Mouse (Mus musculus): ENCODE results near the gene Zfr. TPM values are rescaled to one million over a fixed set of nuclear protein-coding genes. Genes with fewer than 3 reads are reported as not detected.
"Not testable (repeated sequence)": the region's sequence is repeated elsewhere in the genome, so short reads cannot be mapped to it uniquely, and the experiment has no call there.

Zfr gene
- polyA plus RNA-seq, 1 experiment from 2014 or later = 126 TPM

- WGBS = 69% methylated on average over 6 of the region's 6 CpGs
- no peaks in the 10 kb centered on the region for H3K27me3 ChIP-seq (ENCODE audit: low read depth, poor library complexity, severe bottlenecking)
- no peak overlapping the region for H3K4me3 ChIP-seq
- no peak overlapping the region for H3K27ac ChIP-seq
- H3K9me3 ChIP-seq (replicated peaks) = no peaks in the 10 kb centered on the region
- peaks cover 16% of the 10 kb centered on the region for H3K4me1 ChIP-seq
- no peak for DNase-seq (ENCODE audit: low spot score)
- H3K36me3 ChIP-seq = no peaks in the 10 kb centered on the region
Measured at GRCm38 (mm10) chr15:12114546-12114945, 3.1 kb upstream of the Zfr start.

- WGBS = 19% methylated on average over 6 of the region's 6 CpGs
- Histone ChIP-seq H3K27ac (no peak overlapping the region), H3K27me3 (ENCODE audit: low read depth, poor library complexity, severe bottlenecking) (no peaks in the 10 kb centered on the region), H3K4me1 (peaks cover 19% of the 10 kb centered on the region), H3K9me3 (replicated peaks) (no peaks in the 10 kb centered on the region), H3K4me3 (no peak overlapping the region), H3K36me3 (0 out of 2 replicates have a peak, but pooled peaks cover 1% of the 10 kb centered on the region)
- DNase-seq (ENCODE audit: low spot score) = no peak
Measured at GRCm38 (mm10) chr15:12115722-12116230, 1.9 kb upstream of the Zfr start.

- Histone ChIP-seq H3K4me1 (peaks cover 19% of the 10 kb centered on the region), H3K27ac (peak overlapping the region; percentile 100), H3K36me3 (peaks cover 17% of the 10 kb centered on the region), H3K4me3 (peak overlapping the region; percentile 100), H3K9me3 (replicated peaks) (no peaks in the 10 kb centered on the region), H3K27me3 (ENCODE audit: low read depth, poor library complexity, severe bottlenecking) (no peaks in the 10 kb centered on the region)
- DNase-seq (ENCODE audit: low spot score) = no peak
- under 1% methylated on average over 26 of the region's 43 CpGs for WGBS
Measured at GRCm38 (mm10) chr15:12118093-12118431, 431 bp downstream of the Zfr start.

DNA sequence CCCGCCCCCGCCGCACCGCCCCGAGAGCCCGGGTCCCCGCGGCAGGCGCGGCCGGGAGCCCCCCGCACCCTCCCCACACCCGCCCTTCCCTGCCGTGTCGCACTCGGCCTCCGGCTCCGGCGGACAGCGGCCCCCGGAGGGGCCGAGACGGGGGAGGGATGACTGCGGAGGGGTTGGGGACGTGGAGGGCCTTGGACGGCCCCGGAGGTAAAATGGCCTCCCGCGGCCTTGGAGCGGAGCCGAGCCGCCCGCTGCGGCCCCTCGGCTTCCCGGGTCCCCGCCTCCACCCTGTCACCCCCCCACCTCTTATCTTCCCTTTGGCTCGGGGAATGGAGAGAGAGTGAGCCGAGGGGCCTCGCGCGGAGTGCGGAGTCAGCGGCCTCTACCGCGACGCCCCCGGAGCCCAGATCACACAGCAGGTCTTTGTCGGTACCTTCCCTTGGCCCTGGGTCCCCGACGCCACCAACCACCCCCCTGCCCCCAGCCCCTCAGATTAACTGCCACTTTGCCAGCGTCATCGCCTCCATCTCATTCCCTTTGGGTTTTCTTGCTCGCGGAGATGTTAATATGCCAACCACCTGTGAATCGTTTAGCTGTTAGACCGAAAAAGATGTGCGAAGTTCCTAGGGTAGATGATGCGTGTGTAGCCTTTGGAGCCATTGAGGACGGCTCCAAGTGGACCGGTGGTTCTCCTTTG, 949 bp downstream of the Zfr start:
- WGBS = under 1% methylated on average over 60 of the region's 61 CpGs
- no peaks in the 10 kb centered on the region for H3K9me3 ChIP-seq (replicated peaks)
- peak overlapping the region; percentile 100 for H3K27ac ChIP-seq
- peak; percentile 71 for DNase-seq (ENCODE audit: low spot score)
- H3K4me3 ChIP-seq = peak overlapping the region; percentile 100
- H3K4me1 ChIP-seq = peaks cover 19% of the 10 kb centered on the region
- H3K36me3 ChIP-seq = peaks cover 17% of the 10 kb centered on the region
- no peaks in the 10 kb centered on the region for H3K27me3 ChIP-seq (ENCODE audit: low read depth, poor library complexity, severe bottlenecking)

- H3K9me3 ChIP-seq (replicated peaks) = no peaks in the 10 kb centered on the region
- peaks cover 17% of the 10 kb centered on the region for H3K36me3 ChIP-seq
- 13% methylated on average over 7 of the region's 7 CpGs for WGBS
- no peaks in the 10 kb centered on the region for H3K27me3 ChIP-seq (ENCODE audit: low read depth, poor library complexity, severe bottlenecking)
- peak overlapping the region; percentile 100 for H3K4me3 ChIP-seq
- peaks cover 19% of the 10 kb centered on the region for H3K4me1 ChIP-seq
- peak overlapping the region; percentile 100 for H3K27ac ChIP-seq
- no peak for DNase-seq (ENCODE audit: low spot score)
Measured at GRCm38 (mm10) chr15:12119129-12119466, 1.5 kb downstream of the Zfr start.

DNA sequence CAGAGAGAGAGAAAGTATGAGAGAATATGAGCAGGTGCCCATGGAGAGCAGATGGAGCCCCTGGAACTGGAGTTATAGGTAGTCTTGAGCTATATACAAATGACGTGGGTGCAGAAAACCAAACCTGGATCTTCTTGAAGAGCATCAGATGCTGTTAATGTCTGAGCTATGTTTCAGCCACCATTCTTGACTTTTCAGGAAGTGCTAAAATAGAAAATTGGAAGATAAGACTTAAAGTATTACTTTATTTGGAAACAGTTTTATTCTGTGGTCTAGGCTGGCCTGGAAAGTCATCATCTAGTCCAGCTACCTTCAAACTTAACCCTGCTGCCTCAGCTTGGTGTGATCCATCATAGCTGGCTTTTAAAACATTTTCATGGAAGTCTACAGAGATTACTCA, 7.3 kb downstream of the Zfr start:
- DNase-seq (ENCODE audit: low spot score) = no peak
- Histone ChIP-seq H3K9me3 (replicated peaks) (no peaks in the 10 kb centered on the region), H3K4me1 (no peaks in the 10 kb centered on the region), H3K27ac (no peak overlapping the region), H3K36me3 (peaks cover 47% of the 10 kb centered on the region), H3K27me3 (ENCODE audit: low read depth, poor library complexity, severe bottlenecking) (no peaks in the 10 kb centered on the region), H3K4me3 (no peak overlapping the region)
- WGBS = 95% methylated on average over 1 of the region's 1 CpGs

DNA sequence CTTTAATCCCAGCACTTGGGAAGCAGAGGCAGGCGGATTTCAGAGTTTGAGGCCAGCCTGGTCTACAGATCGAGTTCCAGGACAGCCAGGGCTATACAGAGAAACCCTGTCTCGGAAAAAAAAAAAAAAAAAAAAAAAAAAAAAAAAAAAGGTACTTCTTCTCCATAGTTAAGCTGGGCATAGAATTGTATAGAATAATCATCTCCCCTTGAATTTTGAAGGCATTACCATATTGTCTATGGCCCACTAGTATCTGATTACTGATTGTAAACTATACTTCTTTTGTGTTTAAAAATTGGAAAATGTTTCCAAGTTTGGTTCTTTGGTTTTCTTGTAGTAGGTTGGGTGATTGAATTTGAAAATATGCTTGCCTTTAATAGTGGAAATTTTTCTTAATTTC, 13.2 kb downstream of the Zfr start:
- DNase-seq (ENCODE audit: low spot score); H3K4me1 ChIP-seq; H3K9me3 ChIP-seq (replicated peaks); H3K4me3 ChIP-seq; H3K27ac ChIP-seq; H3K27me3 ChIP-seq (ENCODE audit: low read depth, poor library complexity, severe bottlenecking): not testable (repeated sequence)
- 95% methylated on average over 3 of the region's 3 CpGs for WGBS
- H3K36me3 ChIP-seq = peaks cover 28% of the 10 kb centered on the region

DNA sequence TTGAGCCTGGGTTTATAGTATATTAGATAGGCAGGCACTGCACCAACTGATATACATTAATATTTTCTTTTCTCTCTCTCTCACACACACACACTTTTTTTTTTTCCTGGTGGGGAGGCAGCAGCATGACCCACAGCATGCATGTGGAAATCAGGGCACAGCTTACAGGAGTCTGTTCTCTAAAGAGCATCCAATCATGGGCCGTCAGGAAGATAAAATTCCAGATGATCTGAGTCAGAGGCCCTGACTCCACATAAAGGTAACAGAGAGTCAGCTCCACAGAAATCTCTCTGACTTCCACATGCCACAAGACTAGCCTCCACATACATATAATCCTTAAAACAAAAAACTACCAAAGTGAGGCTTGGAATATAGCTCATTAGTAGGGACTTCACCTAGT, 16.9 kb downstream of the Zfr start:
- peaks cover 41% of the 10 kb centered on the region for H3K36me3 ChIP-seq
- 78% methylated on average over 1 of the region's 1 CpGs for WGBS
- no peak overlapping the region for H3K4me3 ChIP-seq
- no peaks in the 10 kb centered on the region for H3K27me3 ChIP-seq (ENCODE audit: low read depth, poor library complexity, severe bottlenecking)
- no peak for DNase-seq (ENCODE audit: low spot score)
- no peaks in the 10 kb centered on the region for H3K9me3 ChIP-seq (replicated peaks)
- no peaks in the 10 kb centered on the region for H3K4me1 ChIP-seq
- no peak overlapping the region for H3K27ac ChIP-seq

- Histone ChIP-seq H3K9me3 (replicated peaks) (no peaks in the 10 kb centered on the region), H3K27me3 (ENCODE audit: low read depth, poor library complexity, severe bottlenecking) (no peaks in the 10 kb centered on the region), H3K36me3 (peaks cover 49% of the 10 kb centered on the region), H3K4me3 (no peak overlapping the region), H3K4me1 (no peaks in the 10 kb centered on the region), H3K27ac (no peak overlapping the region)
- DNase-seq (ENCODE audit: low spot score) = no peak
- 65% methylated on average over 3 of the region's 3 CpGs for WGBS
Measured at GRCm38 (mm10) chr15:12135368-12135767, 17.7 kb downstream of the Zfr start.

- Histone ChIP-seq H3K27ac (no peak overlapping the region), H3K36me3 (peaks cover 59% of the 10 kb centered on the region), H3K27me3 (ENCODE audit: low read depth, poor library complexity, severe bottlenecking) (no peaks in the 10 kb centered on the region), H3K4me1 (no peaks in the 10 kb centered on the region), H3K4me3 (no peak overlapping the region), H3K9me3 (replicated peaks) (no peaks in the 10 kb centered on the region)
- DNase-seq (ENCODE audit: low spot score) = no peak
- WGBS = 90% methylated on average over 6 of the region's 6 CpGs
Measured at GRCm38 (mm10) chr15:12136371-12136770, 18.7 kb downstream of the Zfr start.

- H3K27me3 ChIP-seq (ENCODE audit: low read depth, poor library complexity, severe bottlenecking) = no peaks in the 10 kb centered on the region
- H3K9me3 ChIP-seq (replicated peaks) = no peaks in the 10 kb centered on the region
- H3K4me3 ChIP-seq = no peak overlapping the region
- H3K36me3 ChIP-seq = peaks cover 86% of the 10 kb centered on the region
- DNase-seq (ENCODE audit: low spot score) = no peak
- 93% methylated on average over 8 of the region's 8 CpGs for WGBS
- no peaks in the 10 kb centered on the region for H3K4me1 ChIP-seq
- no peak overlapping the region for H3K27ac ChIP-seq
Measured at GRCm38 (mm10) chr15:12140985-12141729, 23.5 kb downstream of the Zfr start.

GRCm38 (mm10) chr15:12147423-12147822, 29.8 kb downstream of the Zfr start:
- Histone ChIP-seq H3K4me1 (no peaks in the 10 kb centered on the region), H3K36me3 (peaks cover 88% of the 10 kb centered on the region), H3K9me3 (replicated peaks) (no peaks in the 10 kb centered on the region), H3K27me3 (ENCODE audit: low read depth, poor library complexity, severe bottlenecking) (no peaks in the 10 kb centered on the region), H3K4me3 (no peak overlapping the region), H3K27ac (no peak overlapping the region)
- 97% methylated on average over 2 of the region's 2 CpGs for WGBS
- no peak for DNase-seq (ENCODE audit: low spot score)

- WGBS = 97% methylated on average over 6 of the region's 6 CpGs
- H3K4me1 ChIP-seq = no peaks in the 10 kb centered on the region
- DNase-seq (ENCODE audit: low spot score) = no peak
- H3K4me3 ChIP-seq = no peak overlapping the region
- no peak overlapping the region for H3K27ac ChIP-seq
- no peaks in the 10 kb centered on the region for H3K27me3 ChIP-seq (ENCODE audit: low read depth, poor library complexity, severe bottlenecking)
- peaks cover 91% of the 10 kb centered on the region for H3K36me3 ChIP-seq
- no peaks in the 10 kb centered on the region for H3K9me3 ChIP-seq (replicated peaks)
Measured at GRCm38 (mm10) chr15:12149501-12149900, 31.9 kb downstream of the Zfr start.
